14 mouse cellular contexts compared by ENCODE assay signal in genomic region chr12:107831400-107832128, GRCm38 (mm10).
DNase-seq lines count a peak whose midpoint lies in the region; ATAC-seq lines count a peak whose summit lies in the region.
"Had no signal": no experiment of that assay in that cellular context is flagged by ENCODE, and none has a peak within 500 bp of the region (broad histone marks: within the 10 kb centered on the region; RNA-seq: fewer than 3 reads in every experiment).

No protein-coding gene starts in this region.

- no peaks in the 10 kb centered on the region for H3K36me3 ChIP-seq in lung, embryonic 15.5 days
- H3K36me3 ChIP-seq in embryonic facial prominence, embryonic 12.5 days: no peaks in the 10 kb centered on the region
- H3K36me3 ChIP-seq in stomach, embryonic 14.5 days (ENCODE audit: control insufficient read depth, insufficient read depth, low read length): no peaks in the 10 kb centered on the region
- H3K36me3 ChIP-seq: liver, embryonic 12.5 days had no signal

- H3K27ac ChIP-seq in lung, embryonic 15.5 days: no peak overlapping the region
- no peak overlapping the region for H3K27ac ChIP-seq in embryonic facial prominence, embryonic 12.5 days
- H3K27ac ChIP-seq in stomach, embryonic 14.5 days (ENCODE audit: low read length): peak overlapping the region; percentile 66; the same call in 1 of the 2 replicates
- H3K27ac ChIP-seq: liver, embryonic 12.5 days had no signal

- no peak overlapping the region for H3K9ac ChIP-seq in lung, embryonic 15.5 days
- peak overlapping the region; percentile 27; the same call in 1 of the 2 replicates for H3K9ac ChIP-seq in embryonic facial prominence, embryonic 12.5 days
- no peak overlapping the region for H3K9ac ChIP-seq in stomach, embryonic 14.5 days (replicated peaks; ENCODE audit: low read depth, low read length)
- H3K9ac ChIP-seq: liver, embryonic 12.5 days had no signal

- peak; percentile 39; the same call in 1 of the 2 replicates for ATAC-seq in lung, embryonic 15.5 days (ENCODE audit: borderline replicate concordance, extremely low read depth, low FRiP score, low TSS enrichment)
- ATAC-seq in embryonic facial prominence, embryonic 12.5 days (ENCODE audit: insufficient number of reproducible peaks, insufficient read depth, low FRiP score, low TSS enrichment): no peak
- ATAC-seq in stomach, embryonic 14.5 days (ENCODE audit: insufficient number of reproducible peaks, insufficient read depth, low FRiP score, low read depth): peak; percentile 73
- ATAC-seq: liver, embryonic 12.5 days had no signal

- H3K4me3 ChIP-seq in lung, embryonic 15.5 days: no peak overlapping the region
- no peak overlapping the region for H3K4me3 ChIP-seq in embryonic facial prominence, embryonic 12.5 days
- H3K4me3 ChIP-seq in stomach, embryonic 14.5 days (ENCODE audit: low read depth, low read length): no peak overlapping the region
- H3K4me3 ChIP-seq: liver, embryonic 12.5 days had no signal

- no peaks in the 10 kb centered on the region; the same call in 1 of the 2 replicates for H3K27me3 ChIP-seq in lung, embryonic 15.5 days
- H3K27me3 ChIP-seq in embryonic facial prominence, embryonic 12.5 days: no peaks in the 10 kb centered on the region
- no peaks in the 10 kb centered on the region for H3K27me3 ChIP-seq in stomach, embryonic 14.5 days (ENCODE audit: control insufficient read depth, insufficient read depth, low read length)
- H3K27me3 ChIP-seq: liver, embryonic 12.5 days had no signal

- peaks cover 12% of the 10 kb centered on the region for H3K4me1 ChIP-seq in lung, embryonic 15.5 days
- 0 out of 2 replicates have a peak, but pooled peaks cover 4% of the 10 kb centered on the region for H3K4me1 ChIP-seq in embryonic facial prominence, embryonic 12.5 days
- H3K4me1 ChIP-seq in stomach, embryonic 14.5 days (ENCODE audit: control insufficient read depth, insufficient read depth, low read length): no peaks in the 10 kb centered on the region; the same call in 1 of the 2 replicates
- H3K4me1 ChIP-seq: liver, embryonic 12.5 days had no signal

- no peak for DNase-seq in lung, postnatal 10 days
- peak; percentile 32 for DNase-seq in embryo, embryonic 11 days
- no peak for DNase-seq in right cerebral cortex, postnatal 10 days (ENCODE audit: low spot score in 2 of 2)
- no peak for DNase-seq in gastrocnemius, adult 8-10 months (ENCODE audit: low spot score in 2 of 2)
- DNase-seq: adrenal gland, postnatal 36 days; cerebellum, adult 9-10 months; gastrocnemius, postnatal 14 days; kidney, adult 11 months; kidney, postnatal 36 days; left cerebral cortex, postnatal 4 days had no signal

- no peaks in the 10 kb centered on the region for H3K9me3 ChIP-seq in lung, embryonic 15.5 days
- H3K9me3 ChIP-seq in embryonic facial prominence, embryonic 12.5 days: no peaks in the 10 kb centered on the region
- H3K9me3 ChIP-seq in stomach, embryonic 14.5 days (ENCODE audit: control insufficient read depth, low read depth, low read length): no peaks in the 10 kb centered on the region
- H3K9me3 ChIP-seq: liver, embryonic 12.5 days had no signal

- no peak overlapping the region for H3K4me2 ChIP-seq in lung, embryonic 15.5 days
- H3K4me2 ChIP-seq in embryonic facial prominence, embryonic 12.5 days (replicated peaks): no peak overlapping the region
- peak overlapping the region; percentile 16; the same call in 1 of the 2 replicates for H3K4me2 ChIP-seq in stomach, embryonic 14.5 days (replicated peaks; ENCODE audit: low read depth, low read length)
- H3K4me2 ChIP-seq: liver, embryonic 12.5 days had no signal

- 16% methylated on average over 13 of the region's 13 CpGs for WGBS in lung, embryonic 15.5 days
- WGBS in embryonic facial prominence, embryonic 12.5 days: 41% methylated on average over 13 of the region's 13 CpGs
- 26% methylated on average over 13 of the region's 13 CpGs for WGBS in stomach, embryonic 14.5 days
